Mouse (Mus musculus) neural tube, embryonic 15.5 days (tissue): ENCODE measurements around the gene Acox2. TPM values are rescaled to one million over a fixed set of nuclear protein-coding genes. Genes with fewer than 3 reads are reported as not detected.
A peak's percentile ranks its signal among the peaks of the same experiment; 100 is the strongest.

Experiments
- ATAC-seq: fragments of 200-750 bp; cut with Nextera tagmentation; 2 replicates; pipeline ENCODE4 v1.8.0; 2017; ENCODE audit warnings: mild to moderate bottlenecking, moderate TSS enrichment, moderate library complexity; ENCODE audit not compliant: low FRiP score
- H3K27ac ChIP-seq: fragments of 300-500 bp; sonication (generic); replicated peaks from 2 replicates; pipeline ENCODE4 v1.5.1; 2015; ENCODE audit warnings: mild to moderate bottlenecking, inconsistent platforms
- H3K27me3 ChIP-seq: fragments of 300-500 bp; sonication (generic); replicated peaks from 2 replicates; pipeline ENCODE4 v1.6.1; 2015; ENCODE audit warnings: inconsistent platforms
- H3K36me3 ChIP-seq: fragments of 300-500 bp; sonication (generic); 2 replicates; pipeline ENCODE4 v1.6.1; 2015; ENCODE audit warnings: inconsistent platforms
- H3K4me1 ChIP-seq: fragments of 300-500 bp; sonication (generic); 2 replicates; pipeline ENCODE4 v1.6.1; 2015; ENCODE audit warnings: inconsistent platforms
- H3K4me2 ChIP-seq: fragments of 300-500 bp; sonication (generic); 2 replicates; pipeline ENCODE4 v1.6.1; 2015; ENCODE audit warnings: inconsistent platforms, mild to moderate bottlenecking, moderate library complexity
- H3K4me3 ChIP-seq: fragments of 300-500 bp; sonication (generic); replicated peaks from 2 replicates; pipeline ENCODE4 v1.5.1; 2015; ENCODE audit warnings: mild to moderate bottlenecking, inconsistent platforms
- H3K9ac ChIP-seq: fragments of 300-500 bp; sonication (generic); replicated peaks from 2 replicates; pipeline ENCODE4 v1.6.1; 2015; ENCODE audit warnings: mild to moderate bottlenecking, inconsistent platforms
- H3K9me3 ChIP-seq: fragments of 300-500 bp; sonication (generic); replicated peaks from 2 replicates; pipeline ENCODE4 v1.6.1; 2016; ENCODE audit warnings: inconsistent platforms
- WGBS: fragments of 180-500 bp; shearing (Covaris S2); methylation state at CpG from one replicate; pipeline ENCODE4 v1.1.7; 2015; ENCODE audit warnings: mixed read lengths; 5-methylcytosine and 5-hydroxymethylcytosine counted together
- polyA plus RNA-seq: library from polyadenylated mRNA; unstranded; fragments of >200 nt; fragmentation: Nextera tagmentation; extraction: Ambion mirVana; gene quantifications from 2 replicates; pipeline ENCODE4 v1.2.1, GENCODE M21; 2015

Acox2 gene
- polyA plus RNA-seq, 1 experiment from 2014 or later: not detected

DNA sequence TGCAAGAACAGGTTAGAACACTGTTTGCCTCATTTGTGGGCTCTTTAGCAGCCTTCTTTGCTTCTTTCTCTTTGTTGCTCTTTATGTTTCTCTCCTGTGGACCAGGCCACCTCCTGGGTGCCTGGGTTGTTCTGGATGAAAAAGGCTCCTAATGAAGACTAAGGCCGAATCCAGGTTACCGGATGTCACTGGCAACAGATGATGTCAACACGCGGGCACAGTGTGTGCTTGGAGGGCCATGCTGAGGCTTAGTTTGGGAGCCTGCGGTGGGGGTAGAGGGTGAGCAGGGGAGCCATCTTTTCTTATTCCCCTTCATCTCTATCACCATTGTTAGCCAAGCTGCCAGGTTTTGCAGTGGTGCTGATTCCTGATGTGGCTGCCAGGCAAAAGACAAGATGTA lies 51.6 kb downstream of the Acox2 start:
- Histone ChIP-seq H3K36me3 (no peaks in the 10 kb centered on the region), H3K4me2 (no peak overlapping the region), H3K9me3 (no peaks in the 10 kb centered on the region), H3K27ac (no peak overlapping the region), H3K9ac (no peak overlapping the region), H3K4me1 (0 out of 2 replicates have a peak, but pooled peaks cover 3% of the 10 kb centered on the region), H3K4me3 (no peak overlapping the region), H3K27me3 (no peaks in the 10 kb centered on the region)
- WGBS: 71% methylated on average over 5 of the region's 5 CpGs
- no peak for ATAC-seq

GRCm38 (mm10) chr14:8207105-8207504 lies 52.0 kb downstream of the Acox2 start:
- 21% methylated on average over 5 of the region's 5 CpGs for WGBS
- no peaks in the 10 kb centered on the region for H3K36me3 ChIP-seq
- no peak overlapping the region for H3K4me3 ChIP-seq
- H3K9me3 ChIP-seq: no peaks in the 10 kb centered on the region
- no peak overlapping the region for H3K9ac ChIP-seq
- H3K27me3 ChIP-seq: no peaks in the 10 kb centered on the region
- H3K4me1 ChIP-seq: 0 out of 2 replicates have a peak, but pooled peaks cover 3% of the 10 kb centered on the region
- 0 out of 2 replicates have a peak, but pooled peaks have one; percentile 39 for ATAC-seq
- H3K27ac ChIP-seq: no peak overlapping the region
- H3K4me2 ChIP-seq: no peak overlapping the region

- no peak for ATAC-seq
- 65% methylated on average over 9 of the region's 9 CpGs for WGBS
- Histone ChIP-seq H3K36me3 (no peaks in the 10 kb centered on the region), H3K4me2 (no peak overlapping the region), H3K4me1 (0 out of 2 replicates have a peak, but pooled peaks cover 3% of the 10 kb centered on the region), H3K27ac (no peak overlapping the region), H3K9ac (no peak overlapping the region), H3K27me3 (no peaks in the 10 kb centered on the region), H3K9me3 (no peaks in the 10 kb centered on the region), H3K4me3 (no peak overlapping the region)
These were observed 52.8 kb downstream of the Acox2 start for GRCm38 (mm10) chr14:8206179-8206910.

DNA sequence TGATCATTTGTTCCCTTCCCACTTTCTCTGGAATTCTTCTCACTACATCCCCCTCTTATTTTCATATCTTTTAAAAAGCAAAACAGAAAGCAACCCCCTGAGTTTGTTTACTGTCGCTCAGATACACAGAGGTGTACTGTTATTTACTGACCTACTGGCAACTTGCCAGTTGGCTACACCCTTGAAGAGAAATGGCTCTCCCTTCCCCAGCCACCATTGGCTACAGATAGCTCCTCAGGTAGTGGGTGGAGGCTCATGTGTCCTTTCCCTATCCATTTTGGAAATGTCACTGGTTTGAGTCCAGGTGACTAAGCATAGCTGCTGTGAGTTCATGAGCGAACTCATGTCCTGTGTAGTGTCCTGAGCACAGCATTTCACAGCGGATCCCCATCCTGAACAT lies 57.4 kb downstream of the Acox2 start:
- Histone ChIP-seq H3K4me1 (no peaks in the 10 kb centered on the region), H3K9ac (no peak overlapping the region), H3K27ac (no peak overlapping the region), H3K4me2 (no peak overlapping the region), H3K9me3 (no peaks in the 10 kb centered on the region), H3K27me3 (no peaks in the 10 kb centered on the region), H3K4me3 (no peak overlapping the region), H3K36me3 (no peaks in the 10 kb centered on the region)
- no peak for ATAC-seq
- 78% methylated on average over 3 of the region's 3 CpGs for WGBS

- Histone ChIP-seq H3K4me1 (no peaks in the 10 kb centered on the region), H3K4me3 (no peak overlapping the region), H3K9ac (no peak overlapping the region), H3K36me3 (no peaks in the 10 kb centered on the region), H3K9me3 (no peaks in the 10 kb centered on the region), H3K27ac (no peak overlapping the region), H3K27me3 (no peaks in the 10 kb centered on the region), H3K4me2 (no peak overlapping the region)
- no peak for ATAC-seq
- WGBS: 82% methylated on average over 5 of the region's 5 CpGs
These were observed 58.4 kb downstream of the Acox2 start for GRCm38 (mm10) chr14:8200769-8201168.

GRCm38 (mm10) chr14:8192727-8193126 lies 66.4 kb downstream of the Acox2 start:
- H3K4me3 ChIP-seq: no peak overlapping the region
- H3K4me1 ChIP-seq: no peaks in the 10 kb centered on the region
- H3K9ac ChIP-seq: no peak overlapping the region
- H3K4me2 ChIP-seq: no peak overlapping the region
- 88% methylated on average over 6 of the region's 6 CpGs for WGBS
- no peak overlapping the region for H3K27ac ChIP-seq
- no peaks in the 10 kb centered on the region for H3K27me3 ChIP-seq
- no peaks in the 10 kb centered on the region for H3K36me3 ChIP-seq
- H3K9me3 ChIP-seq: no peaks in the 10 kb centered on the region
- ATAC-seq: no peak

DNA sequence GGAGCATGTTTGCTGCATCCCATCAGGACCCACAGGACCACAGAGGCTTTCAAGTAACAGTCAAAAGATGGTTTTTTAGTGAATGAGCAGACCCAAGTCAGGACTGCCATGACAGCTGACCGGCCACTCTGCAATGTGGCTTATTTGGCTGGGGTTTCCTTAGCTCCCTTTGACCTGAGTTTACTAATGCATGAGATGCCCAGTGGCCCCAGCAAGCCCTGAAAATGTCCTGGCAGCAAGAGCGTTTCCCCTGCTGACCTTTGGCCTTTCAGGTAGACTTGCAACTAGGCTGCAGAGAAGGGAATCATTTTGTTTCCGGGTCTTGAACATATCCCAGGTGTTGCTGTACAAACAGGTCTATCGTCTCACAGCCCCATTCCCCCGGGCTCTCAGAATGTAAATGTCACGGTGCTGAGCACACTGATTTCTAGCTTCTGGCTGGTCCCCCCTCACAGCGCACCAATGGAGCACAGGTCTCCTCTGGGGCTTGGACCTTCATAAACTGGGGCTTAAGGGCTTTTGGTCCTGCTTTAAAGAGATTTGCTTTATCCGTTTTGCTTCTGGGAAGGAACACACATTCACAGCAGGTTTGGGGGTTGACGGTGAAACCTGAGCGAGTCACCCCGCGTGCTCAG lies 67.7 kb downstream of the Acox2 start:
- 78% methylated on average over 12 of the region's 12 CpGs for WGBS
- no peak overlapping the region for H3K4me3 ChIP-seq
- ATAC-seq: no peak

DNA sequence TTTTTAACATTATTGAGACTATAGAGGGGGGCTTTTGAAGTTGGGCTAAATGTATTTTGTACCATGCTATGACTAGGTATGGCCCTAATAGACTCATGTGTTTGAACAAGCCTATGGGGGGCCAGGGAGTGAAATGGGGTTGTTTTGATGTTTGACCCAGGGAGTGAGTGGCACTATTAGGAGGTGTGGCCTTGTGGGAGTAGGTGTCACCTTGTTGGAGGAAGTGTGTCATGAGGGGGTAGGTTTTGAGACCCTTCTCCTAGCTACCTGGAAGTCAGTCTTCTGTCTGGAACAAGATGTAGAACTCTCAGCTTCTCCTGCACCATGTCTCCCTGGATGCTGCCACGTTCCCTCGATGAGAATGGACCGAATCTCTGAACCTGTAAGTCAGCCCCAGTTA lies 68.6 kb downstream of the Acox2 start:
- Histone ChIP-seq H3K9ac (no peak overlapping the region), H3K4me3 (no peak overlapping the region), H3K27ac (no peak overlapping the region), H3K27me3 (no peaks in the 10 kb centered on the region), H3K4me1 (no peaks in the 10 kb centered on the region), H3K9me3 (no peaks in the 10 kb centered on the region), H3K36me3 (no peaks in the 10 kb centered on the region), H3K4me2 (no peak overlapping the region)
- whole genome bisulfite sequencing: 98% methylated on average over 3 of the region's 3 CpGs
- no peak for ATAC-seq

More for the DNA sequence above, 67.7 kb downstream of the Acox2 start:
- Histone ChIP-seq H3K27ac (no peak overlapping the region), H3K4me2 (no peak overlapping the region), H3K9me3 (no peaks in the 10 kb centered on the region), H3K36me3 (no peaks in the 10 kb centered on the region), H3K9ac (no peak overlapping the region), H3K27me3 (no peaks in the 10 kb centered on the region), H3K4me1 (no peaks in the 10 kb centered on the region)

DNA sequence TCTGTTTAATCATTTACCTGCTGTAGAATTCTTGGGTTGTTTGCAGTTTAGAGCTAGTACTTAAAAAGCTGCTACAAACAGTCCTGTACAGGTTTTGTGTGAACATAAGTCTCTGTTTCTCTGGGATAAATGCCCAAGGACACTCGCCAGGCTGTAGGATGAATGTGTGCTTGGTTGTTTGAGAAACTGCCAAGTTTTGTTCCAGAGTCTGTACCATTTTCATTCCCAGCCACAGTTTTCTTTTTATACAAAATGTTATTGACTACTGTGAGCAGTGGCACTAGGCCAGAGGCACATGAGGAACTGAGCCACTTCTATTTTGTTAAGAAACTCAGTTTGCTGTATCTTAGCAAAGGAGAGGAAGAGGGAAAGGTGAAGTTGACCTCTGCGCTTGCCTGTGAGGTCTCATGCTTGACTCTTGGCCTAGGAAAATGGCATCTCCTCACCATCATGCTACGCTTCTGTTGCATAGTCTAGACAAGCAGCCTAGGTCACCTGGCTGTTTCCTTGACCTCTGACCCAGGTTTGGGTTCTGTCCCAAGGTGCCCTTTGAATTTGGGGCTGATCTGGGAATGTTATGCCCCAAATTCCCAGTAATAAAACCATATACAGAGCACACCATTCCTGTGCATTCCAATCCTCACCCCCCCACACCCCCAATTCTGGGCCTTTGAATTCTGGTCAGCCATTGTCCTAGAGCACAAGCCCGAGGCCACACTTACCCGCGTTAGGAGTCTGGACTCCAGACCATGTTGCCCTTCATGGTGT lies 72.7 kb downstream of the Acox2 start:
- Histone ChIP-seq H3K9ac (no peak overlapping the region), H3K27ac (no peak overlapping the region)
- WGBS: 87% methylated on average over 6 of the region's 6 CpGs

GRCm38 (mm10) chr14:8183330-8183729 lies 75.8 kb downstream of the Acox2 start:
- WGBS: 67% methylated on average over 3 of the region's 3 CpGs

More for the DNA sequence above, 72.7 kb downstream of the Acox2 start:
- no peak overlapping the region for H3K4me3 ChIP-seq
- no peaks in the 10 kb centered on the region for H3K36me3 ChIP-seq
- no peaks in the 10 kb centered on the region for H3K4me1 ChIP-seq
- no peaks in the 10 kb centered on the region for H3K9me3 ChIP-seq
- no peaks in the 10 kb centered on the region for H3K27me3 ChIP-seq
- ATAC-seq: no peak
- H3K4me2 ChIP-seq: no peak overlapping the region

DNA sequence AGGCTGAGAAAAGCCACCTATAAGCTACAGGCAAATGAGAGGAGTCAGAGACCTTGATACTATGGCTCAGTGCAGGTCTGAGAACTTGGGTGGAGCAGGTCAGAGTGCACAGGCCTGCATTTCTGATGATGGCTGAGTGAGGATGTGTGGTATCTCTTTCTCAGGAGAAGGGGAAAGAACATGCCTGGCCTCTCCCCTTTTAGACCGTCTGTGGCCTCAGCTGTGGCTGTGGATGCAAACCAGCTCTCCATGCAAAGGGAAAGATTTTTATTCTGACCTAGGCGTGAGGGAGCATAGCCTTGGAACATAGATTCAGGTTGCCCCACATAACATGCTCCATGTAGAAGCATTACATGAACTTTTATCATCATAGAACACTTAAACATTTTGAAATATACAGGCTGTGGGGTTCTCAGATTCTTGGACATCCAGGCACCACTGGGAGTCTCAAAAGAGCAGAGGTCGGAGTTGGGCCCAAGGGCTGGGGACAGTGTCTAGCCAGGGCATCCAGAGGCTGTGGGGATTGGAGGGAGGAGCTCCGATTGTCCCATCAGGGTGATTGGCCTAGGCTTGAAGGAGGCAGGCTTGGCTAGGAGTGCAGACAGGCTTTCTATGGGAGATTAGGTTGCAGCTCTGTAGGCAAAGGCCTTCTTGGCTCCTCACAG lies 78.7 kb downstream of the Acox2 start:
- no peak overlapping the region for H3K27ac ChIP-seq
- H3K9me3 ChIP-seq: no peaks in the 10 kb centered on the region
- H3K27me3 ChIP-seq: no peaks in the 10 kb centered on the region
- 82% methylated on average over 4 of the region's 4 CpGs for WGBS
- H3K4me2 ChIP-seq: no peak overlapping the region
- H3K36me3 ChIP-seq: no peaks in the 10 kb centered on the region
- no peak for ATAC-seq
- no peak overlapping the region for H3K9ac ChIP-seq
- H3K4me3 ChIP-seq: no peak overlapping the region
- no peaks in the 10 kb centered on the region for H3K4me1 ChIP-seq

More at GRCm38 (mm10) chr14:8183330-8183729, 75.8 kb downstream of the Acox2 start:
- Histone ChIP-seq H3K27me3 (no peaks in the 10 kb centered on the region), H3K4me1 (no peaks in the 10 kb centered on the region), H3K9me3 (no peaks in the 10 kb centered on the region), H3K4me2 (no peak overlapping the region), H3K4me3 (no peak overlapping the region), H3K36me3 (no peaks in the 10 kb centered on the region), H3K27ac (no peak overlapping the region), H3K9ac (no peak overlapping the region)
- no peak for ATAC-seq
